Mouse (Mus musculus): ENCODE measurements around the gene Guca1a. TPM values are rescaled to one million over a fixed set of nuclear protein-coding genes. Genes with fewer than 3 reads are reported as not detected.

Guca1a gene
- total RNA-seq, 2 experiments from 2014 or later, result 1.9 to 3.1 TPM

GRCm38 (mm10) chr17:47349721-47350319, 50.6 kb downstream of the Guca1a start:
- DNase-seq (ENCODE audit: low spot score in 2 of 2), result no peak

Other genes with a start within 250 kb of the Guca1a start
- gene Mrps10, start 31.7 kb downstream of the Guca1a start, total RNA-seq (2021), result 10 to 100 TPM; 37.1 to 56.2 TPM
- gene Guca1b, start 15.2 kb downstream of the Guca1a start, total RNA-seq (2021), result 1 to 10 TPM; 1.2 to 2.9 TPM
- under 1 TPM; 0.66 to 0.77 TPM for gene AI661453, start 36.0 kb upstream of the Guca1a start, total RNA-seq (2021)
- gene 1700001C19Rik, start 36.8 kb upstream of the Guca1a start, total RNA-seq (2021), result not detected
- 10 to 100 TPM; 16.4 to 19.9 TPM for gene Taf8, start 101.7 kb upstream of the Guca1a start, total RNA-seq (2021)
- gene Ccnd3, start 104.5 kb upstream of the Guca1a start, total RNA-seq (2021), result 100 to 1,000 TPM; 328 to 506 TPM
- 10 to 100 TPM; 23.0 to 24.2 TPM for gene Bysl, start 210.9 kb upstream of the Guca1a start, total RNA-seq (2021)
- gene Med20, start 211.0 kb upstream of the Guca1a start, total RNA-seq (2021), result 10 to 100 TPM; 50.1 to 50.3 TPM
- 1 to 10 TPM; 1.6 to 3.4 TPM for gene Gm20517, start 211.0 kb upstream of the Guca1a start, total RNA-seq (2021)
- 1 to 10 TPM; 3.0 to 4.1 TPM for gene Usp49, start 230.1 kb upstream of the Guca1a start, total RNA-seq (2021)

All from adrenal gland, adult 18-20 months (tissue).